Mouse (Mus musculus) heart, postnatal 0 days (tissue): ENCODE results near the gene Hist1h2ap.

Source experiments
- CTCF ChIP-seq: IDR thresholded peaks from 2 replicates; pipeline ENCODE4 v1.5.1; 2016; ENCODE audit warnings: antibody characterized with exemption, control low read depth, low read depth
- EP300 ChIP-seq: IDR thresholded peaks from 2 replicates; pipeline ENCODE4 v1.6.1; 2016; ENCODE audit warnings: antibody characterized with exemption, low read depth

- TF ChIP-seq CTCF (no peak), EP300 (no peak)
Measured at GRCm38 (mm10) chr13:21882760-21883405, 49.6 kb upstream of the Hist1h2ap start.
